Mouse (Mus musculus) heart, postnatal 0 days (tissue): ENCODE data around the gene Alk.

Experiments used
- CTCF ChIP-seq: IDR thresholded peaks from 2 replicates; pipeline ENCODE4 v1.5.1; 2016; ENCODE audit warnings: antibody characterized with exemption, control low read depth, low read depth
- EP300 ChIP-seq: IDR thresholded peaks from 2 replicates; pipeline ENCODE4 v1.6.1; 2016; ENCODE audit warnings: antibody characterized with exemption, low read depth

DNA sequence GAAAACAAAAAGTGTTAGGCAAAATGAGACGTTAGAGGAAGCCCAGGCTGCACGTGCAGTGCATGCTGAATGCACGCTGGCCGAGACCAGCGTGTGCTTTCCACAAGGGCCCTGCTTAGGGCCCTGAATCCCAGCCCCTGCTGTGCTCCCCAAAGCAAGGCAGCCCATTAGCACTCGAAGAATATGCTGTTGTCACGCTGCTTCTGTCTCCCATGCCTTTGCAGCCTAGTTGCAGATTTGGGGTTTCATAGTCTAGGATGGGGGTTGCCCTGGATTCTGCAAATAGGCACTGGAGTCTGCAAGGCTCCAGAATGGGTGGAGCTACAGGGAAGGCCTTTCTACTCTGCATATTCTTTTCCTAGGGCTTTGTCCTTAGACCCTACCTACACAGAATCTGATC, 99.2 kb downstream of the Alk start:
- TF ChIP-seq CTCF (no peak), EP300 (no peak)
